Mouse (Mus musculus) lung, embryonic 16.5 days (tissue): ENCODE results near the gene Gm10073. TPM values are rescaled to one million over a fixed set of nuclear protein-coding genes. Genes with fewer than 3 reads are reported as not detected.
"Not testable (repeated sequence)": the region's sequence is repeated elsewhere in the genome, so short reads cannot be mapped to it uniquely, and the experiment has no call there.

ENCODE experiments used
- ATAC-seq: fragments of 200-750 bp; cut with Nextera tagmentation; 2 replicates; pipeline ENCODE4 v1.8.0; 2017; ENCODE audit warnings: low read depth, mild to moderate bottlenecking, moderate library complexity
- H3K27ac ChIP-seq: fragments of 300-500 bp; sonication (generic); 2 replicates; pipeline ENCODE4 v1.5.1; 2014; ENCODE audit warnings: mild to moderate bottlenecking, control low read depth, low read length
- H3K27me3 ChIP-seq: fragments of 300-500 bp; sonication (generic); 2 replicates; pipeline ENCODE4 v1.6.1; 2014; ENCODE audit warnings: low read depth, low read length, mixed read lengths; ENCODE audit not compliant: control insufficient read depth, insufficient read depth
- H3K36me3 ChIP-seq: fragments of 300-500 bp; sonication (generic); 2 replicates; pipeline ENCODE4 v1.6.1; 2014; ENCODE audit warnings: low read length; ENCODE audit not compliant: control insufficient read depth, insufficient read depth
- H3K4me1 ChIP-seq: fragments of 300-500 bp; sonication (generic); replicated peaks from 2 replicates; pipeline ENCODE4 v1.6.1; 2014; ENCODE audit warnings: low read length, mixed read lengths; ENCODE audit not compliant: control insufficient read depth, insufficient read depth
- H3K4me2 ChIP-seq: fragments of 300-500 bp; sonication (generic); 2 replicates; pipeline ENCODE4 v1.6.1; 2014; ENCODE audit warnings: low read depth, low read length, control low read depth
- H3K4me3 ChIP-seq: fragments of 300-500 bp; sonication (generic); 2 replicates; pipeline ENCODE4 v1.5.1; 2014; ENCODE audit warnings: mild to moderate bottlenecking, low read length, control low read depth
- H3K9ac ChIP-seq: fragments of 300-500 bp; sonication (generic); 2 replicates; pipeline ENCODE4 v1.6.1; 2014; ENCODE audit warnings: low read length, control low read depth
- H3K9me3 ChIP-seq: fragments of 300-500 bp; sonication (generic); 2 replicates; pipeline ENCODE4 v1.6.1; 2016; ENCODE audit warnings: low read length; ENCODE audit not compliant: control insufficient read depth
- WGBS: fragments of 180-500 bp; shearing (Covaris S2); extraction: QIAGEN DNeasy Blood & Tissue Kit; methylation state at CpG from one replicate; pipeline ENCODE4 v1.1.7; 2014; 5-methylcytosine and 5-hydroxymethylcytosine counted together
- polyA plus RNA-seq: library from polyadenylated mRNA; unstranded; fragments of >200 nt; fragmentation: Nextera tagmentation; extraction: Ambion mirVana; gene quantifications from 2 replicates; pipeline ENCODE4 v1.2.1, GENCODE M21; 2015

Gene Gm10073
- 10.5 and 19.9 TPM in 2 replicates for polyA plus RNA-seq

DNA sequence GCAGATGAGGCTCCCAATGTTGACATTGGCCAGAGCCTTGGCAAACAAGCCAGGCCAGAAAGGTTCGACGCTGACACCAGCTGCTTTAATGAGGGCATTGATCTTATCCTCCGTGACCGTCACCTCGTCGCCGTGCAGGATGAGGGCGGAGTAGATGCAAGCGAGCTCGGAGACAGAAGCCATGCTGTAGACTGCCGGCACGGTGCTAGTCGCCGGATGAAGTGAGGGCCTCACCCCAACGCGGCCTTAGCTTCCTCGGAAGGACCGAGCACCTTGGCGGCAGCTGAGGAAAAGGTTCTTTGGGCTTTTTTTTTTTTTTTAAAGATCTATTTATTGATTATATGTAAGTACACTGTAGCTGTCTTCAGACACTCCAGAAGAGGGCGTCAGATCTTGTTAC, at the start of gene Gm10073:
Gene Gm10073, minus strand, starts transcription at position 294 of the 400 bp plus-strand sequence.
- not testable (repeated sequence) for H3K4me2 ChIP-seq, H3K9ac ChIP-seq, H3K27me3 ChIP-seq, H3K36me3 ChIP-seq, H3K9me3 ChIP-seq, ATAC-seq, H3K4me3 ChIP-seq
- WGBS: 15% methylated on average over 19 of the region's 20 CpGs
- peaks cover 13% of the 10 kb centered on the region for H3K4me1 ChIP-seq
- 0 out of 2 replicates have a peak within 1 kb of the TSS, but pooled peaks have one; percentile 31 for H3K27ac ChIP-seq

DNA sequence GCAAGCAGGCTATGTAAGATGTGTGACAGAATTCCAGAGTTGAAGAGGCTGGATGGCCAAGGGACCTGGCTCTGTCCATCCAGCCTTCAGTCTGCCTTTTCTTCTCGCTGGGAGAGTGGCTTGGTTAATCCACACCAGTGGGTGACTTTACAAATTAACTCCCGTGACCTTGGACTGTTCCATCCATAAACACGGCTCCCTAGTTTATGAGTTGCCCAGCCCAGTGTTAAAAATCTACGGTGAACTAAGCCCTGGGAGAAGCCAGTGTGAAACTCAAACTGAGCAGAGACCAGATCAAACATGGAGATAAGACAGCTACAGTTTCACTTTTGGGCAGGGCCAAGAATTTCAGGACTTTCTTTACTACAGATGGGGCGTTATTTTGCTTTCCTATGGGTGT, 49.8 kb upstream of the Gm10073 start:
- Histone ChIP-seq H3K4me3 (no peak overlapping the region), H3K36me3 (no peaks in the 10 kb centered on the region), H3K9me3 (no peaks in the 10 kb centered on the region), H3K4me2 (no peak overlapping the region), H3K27me3 (no peaks in the 10 kb centered on the region), H3K9ac (no peak overlapping the region), H3K27ac (peak overlapping the region; percentile 48), H3K4me1 (peaks cover 21% of the 10 kb centered on the region)
- whole genome bisulfite sequencing: 30% methylated on average over 5 of the region's 5 CpGs
- ATAC-seq: no peak

GRCm38 (mm10) chr8:106620488-106620887, 47.2 kb upstream of the Gm10073 start:
- peak; percentile 10; the same call in 1 of the 2 replicates for ATAC-seq
- no peak overlapping the region for H3K4me3 ChIP-seq
- H3K9me3 ChIP-seq: no peaks in the 10 kb centered on the region
- H3K27me3 ChIP-seq: no peaks in the 10 kb centered on the region
- H3K4me1 ChIP-seq: peaks cover 36% of the 10 kb centered on the region
- no peak overlapping the region for H3K4me2 ChIP-seq
- WGBS: 58% methylated on average over 2 of the region's 2 CpGs
- peak overlapping the region; percentile 41; the same call in 1 of the 2 replicates for H3K27ac ChIP-seq
- H3K36me3 ChIP-seq: no peaks in the 10 kb centered on the region
- no peak overlapping the region for H3K9ac ChIP-seq

DNA sequence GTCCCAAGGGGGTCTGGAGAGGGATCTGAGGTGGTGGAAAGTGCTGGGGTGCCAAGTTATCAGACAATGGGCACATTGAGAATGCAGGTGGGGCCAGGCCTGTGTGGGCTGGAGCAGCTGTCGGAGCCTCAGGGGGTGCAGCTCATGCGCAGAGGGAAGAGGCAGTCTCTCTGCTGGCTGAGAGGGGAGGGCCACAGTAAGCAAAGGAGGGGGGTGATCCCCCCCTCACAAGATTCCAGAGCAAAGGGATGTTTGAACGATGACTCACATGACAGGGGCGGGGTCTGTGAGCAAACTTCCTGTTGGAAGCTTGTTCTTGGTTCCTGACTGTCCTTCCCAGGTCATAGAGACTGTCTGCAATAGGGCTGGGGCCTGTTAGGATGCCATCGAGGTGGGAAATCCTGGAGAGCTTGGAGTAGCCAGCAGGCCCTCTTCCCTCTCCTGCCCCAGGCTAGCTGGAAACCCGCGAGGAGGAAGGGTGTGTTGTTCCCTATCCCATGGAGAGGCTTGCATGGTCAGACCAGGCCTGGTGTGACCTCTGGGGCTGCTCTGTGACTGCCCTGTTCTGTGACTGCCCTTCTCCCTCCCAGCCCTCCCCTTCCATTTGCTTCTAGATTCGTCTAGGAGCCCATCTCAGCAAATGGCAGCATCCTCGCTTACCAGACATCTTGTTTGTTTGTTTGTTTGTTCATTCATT, 46.4 kb upstream of the Gm10073 start:
- Histone ChIP-seq H3K36me3 (no peaks in the 10 kb centered on the region), H3K9me3 (no peaks in the 10 kb centered on the region), H3K9ac (no peak overlapping the region), H3K27me3 (no peaks in the 10 kb centered on the region), H3K4me3 (no peak overlapping the region), H3K4me2 (no peak overlapping the region), H3K27ac (peak overlapping the region; percentile 60), H3K4me1 (peaks cover 38% of the 10 kb centered on the region)
- WGBS: 34% methylated on average over 9 of the region's 9 CpGs
- ATAC-seq: peak; percentile 80

DNA sequence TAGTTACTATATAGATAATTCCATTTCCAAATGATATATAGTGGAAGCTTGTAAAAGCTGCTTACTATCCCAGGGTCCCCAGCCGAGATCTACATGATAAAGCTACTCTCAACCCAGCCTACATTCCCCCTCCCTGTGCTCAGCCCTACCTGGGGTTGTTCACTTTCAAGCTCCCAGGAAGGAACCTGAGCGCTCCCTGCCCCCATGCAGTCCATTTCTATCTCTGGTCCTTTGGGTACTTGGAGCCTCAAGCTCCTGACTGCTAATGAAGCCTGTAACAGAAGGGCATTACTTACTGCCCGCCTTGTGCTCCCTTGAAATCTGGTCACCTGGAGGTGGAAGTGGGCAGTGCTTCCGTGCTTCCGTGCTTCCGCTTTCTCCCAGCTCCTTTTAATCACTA, 45.1 kb upstream of the Gm10073 start:
- Histone ChIP-seq H3K27me3 (no peaks in the 10 kb centered on the region), H3K9ac (no peak overlapping the region), H3K4me2 (no peak overlapping the region), H3K9me3 (no peaks in the 10 kb centered on the region), H3K4me1 (peaks cover 38% of the 10 kb centered on the region), H3K4me3 (no peak overlapping the region), H3K27ac (no peak overlapping the region), H3K36me3 (no peaks in the 10 kb centered on the region)
- ATAC-seq: no peak
- 55% methylated on average over 6 of the region's 6 CpGs for WGBS

DNA sequence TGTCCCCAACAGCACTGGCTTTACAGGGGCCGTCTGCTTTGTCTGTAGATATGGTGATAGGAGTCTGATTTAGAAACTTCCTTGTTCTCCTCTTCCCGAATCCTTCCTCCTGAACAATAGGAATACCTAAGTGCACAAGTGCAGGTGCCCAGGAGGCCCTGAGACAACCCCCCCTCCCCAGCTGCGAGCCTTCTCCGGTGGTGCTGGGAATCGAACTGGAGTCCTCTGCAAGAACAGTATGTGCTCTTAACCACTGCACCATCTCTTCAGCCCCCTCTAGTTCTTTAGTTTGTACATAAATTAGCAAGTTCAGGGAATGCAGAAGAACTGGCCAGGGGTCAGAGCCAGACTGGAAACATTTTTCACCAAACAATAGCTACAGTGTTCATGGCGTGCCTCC, 44.6 kb upstream of the Gm10073 start:
- Histone ChIP-seq H3K9ac (no peak overlapping the region), H3K4me2 (no peak overlapping the region), H3K4me1 (peaks cover 36% of the 10 kb centered on the region), H3K27me3 (no peaks in the 10 kb centered on the region), H3K4me3 (no peak overlapping the region), H3K36me3 (no peaks in the 10 kb centered on the region), H3K9me3 (no peaks in the 10 kb centered on the region), H3K27ac (no peak overlapping the region)
- no peak for ATAC-seq
- WGBS: 79% methylated on average over 6 of the region's 6 CpGs

- no peak for ATAC-seq
Observed at GRCm38 (mm10) chr8:106617196-106617595, 43.9 kb upstream of the Gm10073 start.

DNA sequence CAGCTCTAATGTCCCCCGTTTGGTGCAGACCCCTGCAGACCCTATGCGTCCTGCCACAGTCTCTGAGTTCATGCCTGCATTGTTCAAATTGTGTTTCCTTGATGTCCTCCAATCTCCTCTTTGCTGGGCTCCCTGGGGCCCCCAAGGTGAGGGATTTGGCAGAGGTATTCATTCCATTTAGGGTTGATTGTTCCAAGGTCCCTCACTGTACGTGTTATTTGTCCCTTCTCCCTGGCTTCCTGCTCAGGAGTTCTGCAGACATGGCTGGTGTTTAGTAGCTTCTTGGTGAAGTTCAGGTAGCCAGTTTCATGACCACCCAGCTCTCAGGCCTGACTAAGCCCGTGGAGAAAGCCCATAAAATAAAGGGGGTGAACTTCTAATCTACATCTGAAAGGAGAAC, 43.4 kb upstream of the Gm10073 start:
- Histone ChIP-seq H3K36me3 (no peaks in the 10 kb centered on the region), H3K9me3 (no peaks in the 10 kb centered on the region), H3K4me1 (peaks cover 41% of the 10 kb centered on the region), H3K4me3 (no peak overlapping the region), H3K9ac (peak overlapping the region; percentile 12; the same call in 1 of the 2 replicates), H3K27ac (peak overlapping the region; percentile 53), H3K4me2 (no peak overlapping the region), H3K27me3 (no peaks in the 10 kb centered on the region)
- no peak for ATAC-seq
- 40% methylated on average over 4 of the region's 4 CpGs for WGBS

More at GRCm38 (mm10) chr8:106617196-106617595, 43.9 kb upstream of the Gm10073 start:
- H3K27ac ChIP-seq: peak overlapping the region; percentile 53
- no peak overlapping the region for H3K4me3 ChIP-seq
- WGBS: 39% methylated on average over 6 of the region's 6 CpGs
- H3K9me3 ChIP-seq: no peaks in the 10 kb centered on the region
- H3K4me2 ChIP-seq: no peak overlapping the region
- H3K9ac ChIP-seq: no peak overlapping the region
- H3K4me1 ChIP-seq: peaks cover 37% of the 10 kb centered on the region
- no peaks in the 10 kb centered on the region for H3K36me3 ChIP-seq
- H3K27me3 ChIP-seq: no peaks in the 10 kb centered on the region

GRCm38 (mm10) chr8:106615661-106616299, 42.5 kb upstream of the Gm10073 start:
- Histone ChIP-seq H3K36me3 (no peaks in the 10 kb centered on the region), H3K4me1 (peaks cover 43% of the 10 kb centered on the region), H3K9me3 (no peaks in the 10 kb centered on the region), H3K4me3 (no peak overlapping the region), H3K27ac (peak overlapping the region; percentile 58), H3K27me3 (no peaks in the 10 kb centered on the region), H3K9ac (no peak overlapping the region), H3K4me2 (no peak overlapping the region)
- ATAC-seq: no peak
- WGBS: 55% methylated on average over 10 of the region's 10 CpGs
